Mouse (Mus musculus) right cerebral cortex, adult 2 months (tissue): ENCODE measurements around the gene Nrn1.

Experiments used
- DNase-seq, 2 experiments: peaks; one replicate each; pipeline ENCODE4 v3.0.0; 2021 to 2022; ENCODE audit warnings: low spot score in 2 of 2

Gene Nrn1

GRCm38 (mm10) chr13:36725881-36726280 lies 9.1 kb downstream of the Nrn1 start:
- no peak for DNase-seq

- peak; percentile 68 to 76 for DNase-seq
Observed at GRCm38 (mm10) chr13:36724533-36725470, 10.1 kb downstream of the Nrn1 start.

GRCm38 (mm10) chr13:36723726-36724300 lies 11.1 kb downstream of the Nrn1 start:
- DNase-seq: peak in 1 of 2 experiments; percentile 21

GRCm38 (mm10) chr13:36722309-36722708 lies 12.6 kb downstream of the Nrn1 start:
- no peak for DNase-seq

GRCm38 (mm10) chr13:36720297-36721017 lies 14.5 kb downstream of the Nrn1 start:
- no peak for DNase-seq

GRCm38 (mm10) chr13:36717376-36717775 lies 17.6 kb downstream of the Nrn1 start:
- DNase-seq: no peak

- DNase-seq: no peak
Observed at GRCm38 (mm10) chr13:36716708-36717107, 18.2 kb downstream of the Nrn1 start.

- no peak for DNase-seq
Observed at GRCm38 (mm10) chr13:36714101-36714500, 20.8 kb downstream of the Nrn1 start.

GRCm38 (mm10) chr13:36707088-36707690 lies 27.7 kb downstream of the Nrn1 start:
- DNase-seq: no peak

GRCm38 (mm10) chr13:36696351-36696771 lies 38.6 kb downstream of the Nrn1 start:
- DNase-seq: peak; percentile 42 to 57

- DNase-seq: peak; percentile 27 to 36
Observed at GRCm38 (mm10) chr13:36695516-36696201, 39.3 kb downstream of the Nrn1 start.

- DNase-seq: no peak
Observed at GRCm38 (mm10) chr13:36683581-36683980, 51.4 kb downstream of the Nrn1 start.

- no peak for DNase-seq
Observed at GRCm38 (mm10) chr13:36680690-36681355, 54.1 kb downstream of the Nrn1 start.

- no peak for DNase-seq
Observed at GRCm38 (mm10) chr13:36679345-36679744, 55.6 kb downstream of the Nrn1 start.
